Mouse (Mus musculus) Muller cell, postnatal 12 days (primary cell): Measurements from ENCODE around the gene Zmiz1.

Experiments used
- DNase-seq: peaks from one replicate; pipeline ENCODE4 v3.0.0-alpha.2; 2015; ENCODE audit errors: inconsistent ontology term

Gene Zmiz1

GRCm38 (mm10) chr14:25459016-25459393 is at the start of gene Zmiz1:
Gene Zmiz1, plus strand, starts transcription at chr14:25459185.
- peak; percentile 97 for DNase-seq

- no peak for DNase-seq
These were observed 47.0 kb upstream of the Zmiz1 start for GRCm38 (mm10) chr14:25411848-25412527.

GRCm38 (mm10) chr14:25412811-25413210 is 46.2 kb upstream of the Zmiz1 start:
- no peak for DNase-seq

- no peak for DNase-seq
These were observed 45.5 kb upstream of the Zmiz1 start for GRCm38 (mm10) chr14:25413510-25413909.

- DNase-seq: no peak
These were observed 44.9 kb upstream of the Zmiz1 start for GRCm38 (mm10) chr14:25414115-25414514.

- no peak for DNase-seq
These were observed 38.8 kb upstream of the Zmiz1 start for GRCm38 (mm10) chr14:25420001-25420690.

- DNase-seq: no peak
These were observed 38.0 kb upstream of the Zmiz1 start for GRCm38 (mm10) chr14:25420987-25421386.

GRCm38 (mm10) chr14:25421596-25422001 is 37.4 kb upstream of the Zmiz1 start:
- no peak for DNase-seq

- no peak for DNase-seq
These were observed 36.0 kb upstream of the Zmiz1 start for GRCm38 (mm10) chr14:25422946-25423345.

- DNase-seq: no peak
These were observed 35.1 kb upstream of the Zmiz1 start for GRCm38 (mm10) chr14:25423721-25424443.

GRCm38 (mm10) chr14:25438255-25438654 is 20.7 kb upstream of the Zmiz1 start:
- DNase-seq: no peak

- DNase-seq: no peak
These were observed 18.9 kb upstream of the Zmiz1 start for GRCm38 (mm10) chr14:25440116-25440515.

GRCm38 (mm10) chr14:25440777-25441176 is 18.2 kb upstream of the Zmiz1 start:
- DNase-seq: no peak

- no peak for DNase-seq
These were observed 17.5 kb upstream of the Zmiz1 start for GRCm38 (mm10) chr14:25441469-25441868.

GRCm38 (mm10) chr14:25442676-25443075 is 16.3 kb upstream of the Zmiz1 start:
- DNase-seq: no peak

- no peak for DNase-seq
These were observed 11.7 kb upstream of the Zmiz1 start for GRCm38 (mm10) chr14:25447136-25447775.

- no peak for DNase-seq
These were observed 10.5 kb upstream of the Zmiz1 start for GRCm38 (mm10) chr14:25448471-25448870.

- no peak for DNase-seq
These were observed 7.8 kb upstream of the Zmiz1 start for GRCm38 (mm10) chr14:25451099-25451667.

- no peak for DNase-seq
These were observed 7.0 kb upstream of the Zmiz1 start for GRCm38 (mm10) chr14:25451699-25452632.

- DNase-seq: no peak
These were observed 6.4 kb upstream of the Zmiz1 start for GRCm38 (mm10) chr14:25452633-25453025.
